Mouse (Mus musculus) ES-E14 (cell line): ENCODE results near the gene Erlin1.

Experiments
- CHD2 ChIP-seq: IDR thresholded peaks from 2 replicates; pipeline ENCODE4 v1.6.1; 2014; ENCODE audit warnings: mild to moderate bottlenecking, low read depth, low read length, inconsistent platforms
- MAFK ChIP-seq: IDR thresholded peaks from 2 replicates; pipeline ENCODE4 v1.6.1; 2014; ENCODE audit warnings: mild to moderate bottlenecking, low read depth, low read length, inconsistent platforms; ENCODE audit not compliant: insufficient read depth

DNA sequence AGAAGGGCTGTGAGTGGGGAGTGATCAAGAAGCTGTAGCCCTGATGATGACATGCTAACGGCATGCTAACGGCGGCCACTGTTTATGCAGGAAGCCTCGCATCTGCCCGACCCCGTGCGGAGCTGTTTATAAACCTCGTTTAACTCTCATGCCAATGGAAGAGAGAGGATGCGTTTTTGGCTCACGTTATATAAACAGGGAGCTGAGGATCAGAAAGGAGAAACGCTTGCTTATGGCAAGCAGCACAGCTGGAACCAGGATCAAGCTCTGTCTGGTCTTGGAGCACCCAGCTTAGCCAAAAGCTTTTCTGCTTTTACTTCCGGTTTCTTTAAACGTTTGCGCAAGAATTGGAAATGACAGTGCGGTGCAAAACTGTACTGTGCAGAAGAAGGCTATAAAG lies 60.8 kb downstream of the Erlin1 start:
- no peak for TF ChIP-seq MAFK
- no peak for TF ChIP-seq CHD2
